Mouse (Mus musculus): Measurements from ENCODE around the gene Zfp646.

GRCm38 (mm10) chr7:127886551-127886950, 10.5 kb downstream of the Zfp646 start:
- TF ChIP-seq CTCF (IDR thresholded peaks at IDR 0.05; ENCODE audit: low read depth, low read length) (no peak), POLR2A (IDR thresholded peaks at IDR 0.05; ENCODE audit: insufficient read depth, low read length) (no peak), EP300 (IDR thresholded peaks at IDR 0.05; ENCODE audit: insufficient read depth, low read depth, low read length) (no peak)
